Mouse (Mus musculus) small intestine, adult 2 months (tissue): ENCODE results near the gene Cdkn2b.

ENCODE experiments used
- CTCF ChIP-seq: fragments of 200-500 bp; IDR thresholded peaks from 2 replicates; pipeline ENCODE4 v1.5.1; 2012; ENCODE audit warnings: low read depth, mild to moderate bottlenecking, control low read depth, inconsistent platforms, low read length, moderate library complexity, mixed read lengths; ENCODE audit not compliant: insufficient replicate concordance, insufficient read length; ENCODE audit errors: extremely low read depth
- POLR2A ChIP-seq: fragments of 200-500 bp; IDR thresholded peaks from 2 replicates; pipeline ENCODE4 v1.6.1; 2012; ENCODE audit warnings: low read depth, mild to moderate bottlenecking, control low read depth, inconsistent platforms, low read length, moderate library complexity

DNA sequence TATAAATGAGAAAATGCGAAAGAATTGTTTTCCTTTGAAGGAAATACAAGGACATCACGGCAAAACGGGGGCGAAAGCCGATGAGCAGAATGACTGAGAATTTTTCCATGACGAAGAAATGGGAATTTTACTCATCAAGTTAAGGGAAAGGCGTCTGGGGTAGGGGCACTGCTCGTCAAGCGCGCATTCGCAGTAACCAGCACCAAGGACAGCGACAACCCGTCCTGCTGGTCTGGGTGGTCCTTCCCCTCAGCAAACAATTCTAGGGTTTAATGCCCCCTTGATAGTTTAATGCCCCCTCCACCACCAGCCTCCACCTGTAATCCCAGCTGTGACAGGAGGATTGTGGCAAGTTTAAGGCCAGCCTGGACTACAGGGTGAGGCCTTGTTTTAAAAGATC, 2.6 kb upstream of the Cdkn2b start:
- TF ChIP-seq CTCF (no peak), POLR2A (no peak)
